Mouse (Mus musculus): ENCODE results near the gene Fam172a.

GRCm38 (mm10) chr13:77717499-77717898 lies 15.7 kb downstream of the Fam172a start:
- TF ChIP-seq CTCF (IDR thresholded peaks at IDR 0.05; ENCODE audit: extremely low read depth, insufficient read length, insufficient replicate concordance, low read depth, low read length), result no peak
- no peak for TF ChIP-seq POLR2A (IDR thresholded peaks at IDR 0.05; ENCODE audit: low read depth, low read length)

Measured in small intestine, adult 2 months (tissue).